Mouse (Mus musculus): Measurements from ENCODE around the gene Mtmr10. TPM values are rescaled to one million over a fixed set of nuclear protein-coding genes. Genes with fewer than 3 reads are reported as not detected.
A peak's percentile ranks its signal among the peaks of the same experiment; 100 is the strongest.

Gene Mtmr10
- total RNA-seq, 4 experiments from 2014 or later: 23.2 to 34.1 (median 27.3) TPM

DNA sequence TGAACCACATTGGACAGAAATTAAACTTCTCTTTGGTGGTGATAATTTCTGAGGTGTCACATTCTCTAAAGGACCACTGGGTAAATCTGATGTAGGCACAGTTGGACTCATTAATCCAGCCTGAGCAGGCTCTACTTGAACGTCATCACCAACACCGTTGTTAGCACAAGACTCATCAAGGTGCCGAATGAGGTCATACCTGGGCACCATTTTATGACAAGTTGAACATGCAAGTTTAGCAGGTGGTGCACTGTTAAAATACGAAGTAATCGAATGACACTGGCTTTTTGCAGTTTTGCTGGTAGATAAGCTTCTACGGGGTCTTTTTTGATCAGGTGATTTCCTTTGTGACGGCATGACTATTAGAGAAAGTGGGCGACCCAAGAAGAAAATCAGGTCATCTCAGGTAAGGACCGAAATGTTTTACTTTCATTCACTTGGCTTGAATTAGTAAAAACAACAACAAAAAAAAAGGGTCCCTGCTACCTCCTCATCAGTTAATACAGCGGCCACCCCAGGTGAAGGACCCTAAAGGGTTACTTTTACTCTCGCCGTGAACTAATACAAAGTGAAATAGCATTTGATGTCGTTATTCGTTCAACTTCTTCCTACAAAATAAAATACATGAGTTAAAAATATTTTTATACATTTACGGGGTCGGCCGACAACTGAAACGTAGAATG is 85.8 kb downstream of the Mtmr10 start:
- DNase-seq: no peak

DNA sequence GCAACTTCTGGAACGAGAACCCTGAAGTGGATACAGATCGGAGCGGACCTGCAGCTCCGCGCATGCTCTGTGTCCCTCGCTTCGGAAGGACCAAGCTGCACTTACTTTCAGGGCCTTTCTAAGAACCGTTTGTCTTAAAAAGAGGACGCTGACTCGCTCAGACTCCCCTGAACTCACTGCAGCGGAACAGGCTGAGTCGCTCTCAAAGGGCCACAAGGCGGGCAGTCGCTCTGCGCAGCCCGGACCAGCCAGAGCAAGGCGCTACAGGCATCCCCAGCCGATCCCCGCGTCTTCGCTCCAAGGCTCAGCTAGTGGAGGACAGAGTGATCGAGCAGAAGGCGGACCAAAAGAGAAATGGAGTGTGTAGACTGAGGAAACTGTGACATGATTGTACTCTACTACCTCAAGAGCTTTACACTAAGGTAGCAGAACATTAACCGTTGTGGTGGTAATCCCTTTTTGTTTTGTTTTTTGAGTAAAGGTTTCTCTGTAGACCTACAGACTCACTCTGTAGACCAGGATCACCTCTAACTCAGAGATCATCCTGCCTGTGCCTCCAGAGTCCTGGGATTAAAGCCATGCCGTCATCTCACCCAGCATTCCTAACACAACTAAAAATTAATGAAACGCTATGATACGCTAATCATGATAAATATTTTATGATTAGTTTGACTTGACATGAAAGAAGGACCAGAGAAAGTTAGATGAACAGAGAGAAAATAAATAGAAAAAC is 86.5 kb downstream of the Mtmr10 start, which contains the start of gene Fan1:
Gene Fan1, minus strand, starts transcription at position 266 of the 733 bp plus-strand sequence.
- DNase-seq: peak; percentile 79

Small RNA genes within 50 kb of the gene (microRNA-seq; reads per million reads assigned to microRNA genes)
- 0 reads per million in 2 experiments for gene Mir6416

Other genes starting within 250 kb of the Mtmr10 start
- under 1 TPM in 1 of 4 experiments, not detected in 3; 0.12 TPM for gene Trpm1, start 133.8 kb upstream of the Mtmr10 start, total RNA-seq (2022)
- 10 to 100 TPM in 3 of 4 experiments, 1 to 10 TPM in 1; 8.2 to 15.9 (median 12.6) TPM for gene Fan1, start 86.4 kb downstream of the Mtmr10 start, total RNA-seq (2022)
- gene Mphosph10, start 104.6 kb downstream of the Mtmr10 start, total RNA-seq (2022): 10 to 100 TPM; 22.5 to 27.8 (median 25.1) TPM
- 10 to 100 TPM; 53.7 to 74.8 (median 58.0) TPM for gene Mcee, start 105.0 kb downstream of the Mtmr10 start, total RNA-seq (2022)
- gene Apba2, start 214.1 kb downstream of the Mtmr10 start, total RNA-seq (2022): 1 to 10 TPM in 1 of 4 experiments, under 1 TPM in 3; 0.12 to 1.7 (median 0.74) TPM

All from adrenal gland, adult 8-10 months (tissue).